ENCODE assay signal across 8 mouse cellular contexts in genomic region chr5:9265586-9266279, GRCm38 (mm10). TPM values are rescaled to one million over a fixed set of nuclear protein-coding genes. Genes with fewer than 3 reads are reported as not detected.
DNase-seq lines count a peak whose midpoint lies in the region; ATAC-seq lines count a peak whose summit lies in the region.

9330182L06Rik (plus strand) TSS chr5:9266118.

- ATAC-seq in CD4-positive, CD25-positive, alpha-beta regulatory T cell, adult 4 months, result no peak
- ATAC-seq in megakaryocyte progenitor cell, adult 5-6 weeks (replicated peaks; ENCODE audit: poor library complexity), result peak; percentile 69

- DNase-seq in CD4-positive, CD25-positive, alpha-beta regulatory T cell, adult 2 months (ENCODE audit: low read depth, low spot score), result peak; percentile 26
- peak; percentile 92 to 96 for DNase-seq in cerebellum, postnatal 25 days
- peak; percentile 72 to 80 for DNase-seq in frontal cortex, postnatal 36 days (ENCODE audit: low spot score in 2 of 2)
- peak; percentile 11 for DNase-seq in kidney, adult 11 months
- DNase-seq in left cerebral cortex, postnatal 36 days (ENCODE audit: low spot score in 2 of 2), result peak; percentile 81 to 88
- peak; percentile 67 to 73 for DNase-seq in right cerebral cortex, postnatal 36 days (ENCODE audit: low spot score in 2 of 2)

- intact Hi-C loops in left cerebral cortex, postnatal 36 days (cut with DNase I), result loop anchor here (2.0 to 5.0 kb wide), 2 partner anchors 105 to 157 kb away; partner anchors contain the start of gene Dmtf1

RNA-seq across cellular contexts. Expression of gene 9330182L06Rik, which starts in this region (rescaled TPM):
- not detected for polyA plus RNA-seq in CD4-positive, CD25-positive, alpha-beta regulatory T cell, adult 4 months (2017; shearing (Covaris generic))
- 10 to 100 TPM; 31.7 to 33.0 TPM for total RNA-seq in left cerebral cortex, postnatal 36 days (2021)
- 1.0 and 1.7 TPM in 2 replicates for total RNA-seq in megakaryocyte progenitor cell, adult 5-6 weeks (2015)
- 1.0 and 2.1 TPM in 2 replicates for total RNA-seq in megakaryocyte progenitor cell, adult 5-6 weeks (2017)

Comparison
In these comparisons a context has a peak if more than half of its experiments do, and no peak if none do; other contexts are left out.
1. RNA of gene 9330182L06Rik (total RNA-seq): 31.7 to 33.0 TPM in left cerebral cortex, postnatal 36 days; 1.0 to 2.1 TPM in megakaryocyte progenitor cell, adult 5-6 weeks; every median in the first group is over 10 times any median in the second.
2. DNase-seq: peak in every context shown above with its lines; median percentile 94 in cerebellum, postnatal 25 days; 84 in left cerebral cortex, postnatal 36 days; 76 in frontal cortex, postnatal 36 days; 70 in right cerebral cortex, postnatal 36 days; 26 in CD4-positive, CD25-positive, alpha-beta regulatory T cell, adult 2 months; 11 in kidney, adult 11 months.